Mouse (Mus musculus) CD4-positive, CD25-positive, alpha-beta regulatory T cell, adult 9 weeks (primary cell): ENCODE results near the gene Tram2. TPM values are rescaled to one million over a fixed set of nuclear protein-coding genes. Genes with fewer than 3 reads are reported as not detected.

Experiments used
- polyA plus RNA-seq: library from polyadenylated mRNA; unstranded; fragments of 100-300 nt; shearing (Covaris generic); gene quantifications from one replicate; pipeline ENCODE4 v1.2.1, GENCODE M21; 2017

Gene Tram2
- 5.2 TPM for polyA plus RNA-seq

DNA sequence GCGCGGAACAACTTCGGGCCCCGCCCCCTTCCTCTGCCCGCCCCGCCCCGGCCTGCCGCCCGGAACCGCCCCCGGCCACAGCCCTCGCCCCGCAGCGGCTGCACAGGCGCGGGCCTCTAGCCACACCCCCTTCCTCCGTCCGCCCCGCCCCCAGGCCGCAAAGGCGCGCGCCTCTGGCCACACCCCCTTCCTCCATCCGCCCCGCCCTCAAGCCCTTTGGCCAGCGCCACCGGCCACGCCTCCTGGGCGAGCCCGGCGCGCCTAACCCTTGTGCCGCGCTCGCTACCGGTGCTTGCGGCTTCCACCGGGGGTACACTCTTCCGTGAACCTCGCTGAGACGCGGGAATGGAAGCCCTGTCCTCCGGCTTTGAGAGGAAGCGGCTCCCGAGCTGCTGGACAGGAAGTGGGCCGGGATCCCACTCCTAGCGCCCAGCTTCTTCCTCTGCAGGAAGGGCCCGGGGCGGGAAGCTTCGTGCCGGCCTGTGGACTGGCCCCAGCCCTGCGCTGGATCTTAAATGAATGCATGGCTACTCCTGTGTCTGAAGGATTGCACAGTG, at the start of gene Tram2:
TSS of gene Tram2 (minus strand) at position 13 of the 557 bp plus-strand sequence.

GRCm38 (mm10) chr1:20951300-20951763, 127.7 kb downstream of the Tram2 start, which contains the start of gene Efhc1:
TSS of gene Efhc1 (plus strand) at chr1:20951626.

Other genes with a start within 250 kb of the Tram2 start
- gene Paqr8, start 188.6 kb downstream of the Tram2 start, polyA plus RNA-seq, result 9.8 TPM
- gene Efhc1, start 127.6 kb downstream of the Tram2 start, polyA plus RNA-seq, result 0.33 TPM
- gene Tmem14a, start 139.3 kb upstream of the Tram2 start, polyA plus RNA-seq, result 5.9 TPM
- 1.6 TPM for gene Gsta3, start 161.4 kb upstream of the Tram2 start, polyA plus RNA-seq